25 mouse cellular contexts compared by ENCODE assay signal in the genomic region with DNA sequence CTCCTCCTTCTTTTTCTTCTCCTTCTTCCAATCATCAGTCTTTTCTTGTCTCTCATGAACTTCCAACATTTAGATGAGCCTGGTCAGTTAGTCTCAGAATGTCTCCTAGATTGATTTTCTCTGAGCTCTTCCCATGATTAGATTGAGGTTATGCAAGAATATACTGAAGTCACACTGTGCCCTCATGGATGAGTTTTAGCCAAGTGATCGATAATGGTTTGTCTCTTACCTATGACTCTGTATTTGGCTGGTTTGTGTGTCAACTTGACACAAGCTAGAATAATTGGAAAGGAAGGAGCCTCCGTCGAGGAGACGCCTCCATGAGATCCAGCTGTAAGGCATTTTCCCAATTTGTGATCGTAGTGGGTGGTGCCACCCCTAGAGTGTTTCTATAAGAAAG. TPM values are rescaled to one million over a fixed set of nuclear protein-coding genes. Genes with fewer than 3 reads are reported as not detected.
"Had no signal": no experiment of that assay in that cellular context is flagged by ENCODE, and none has a peak within 500 bp of the region (broad histone marks: within the 10 kb centered on the region; RNA-seq: fewer than 3 reads in every experiment).

No protein-coding gene starts in this region.

- H3K27ac ChIP-seq: neural tube, embryonic 13.5 days; neural tube, embryonic 15.5 days; stomach, embryonic 15.5 days; stomach, postnatal 0 days had no signal

- H3K4me3 ChIP-seq: neural tube, embryonic 13.5 days; neural tube, embryonic 15.5 days; stomach, embryonic 15.5 days had no signal

- DNase-seq: retina, postnatal 1 day; right cerebral cortex, adult 18-20 months; right cerebral cortex, postnatal 14 days; right cerebral cortex, postnatal 25 days; right cerebral cortex, postnatal 4 days; spleen, adult 18-20 months; thymus, adult 18-20 months; thymus, adult 2 months; thymus, postnatal 14 days; thymus, postnatal 25 days; thymus, postnatal 36 days; thymus, postnatal 4 days had no signal

- H3K36me3 ChIP-seq: neural tube, embryonic 13.5 days; neural tube, embryonic 15.5 days; stomach, embryonic 15.5 days had no signal

- H3K9ac ChIP-seq: neural tube, embryonic 13.5 days; neural tube, embryonic 15.5 days; stomach, embryonic 15.5 days had no signal

- H3K27me3 ChIP-seq: neural tube, embryonic 13.5 days; neural tube, embryonic 15.5 days; stomach, embryonic 15.5 days had no signal

- H3K4me1 ChIP-seq: neural tube, embryonic 13.5 days; neural tube, embryonic 15.5 days; stomach, embryonic 15.5 days had no signal

RNA-seq across cellular contexts. Expression of a gene that starts 1.9 kb away (rescaled TPM):
- total RNA-seq: neutrophil, adult 5-6 weeks had no signal
- polyA plus RNA-seq: neural tube, embryonic 13.5 days; neural tube, embryonic 14.5 days; neural tube, embryonic 15.5 days; small intestine, adult 2 months; spleen, adult 2 months; stomach, embryonic 14.5 days; stomach, embryonic 15.5 days; stomach, embryonic 16.5 days; stomach, postnatal 0 days; thymus, adult 2 months; urinary bladder, adult 2 months had no signal

RNA-seq across cellular contexts. Expression of a gene that starts 32.4 kb away (rescaled TPM):
- total RNA-seq: neutrophil, adult 5-6 weeks had no signal
- polyA plus RNA-seq: neural tube, embryonic 13.5 days; neural tube, embryonic 14.5 days; neural tube, embryonic 15.5 days; small intestine, adult 2 months; spleen, adult 2 months; stomach, embryonic 14.5 days; stomach, embryonic 15.5 days; stomach, embryonic 16.5 days; stomach, postnatal 0 days; thymus, adult 2 months; thymus, postnatal 0 days; urinary bladder, adult 2 months had no signal

RNA-seq across cellular contexts. Expression of a gene that starts 57.6 kb away (rescaled TPM):
- total RNA-seq: neutrophil, adult 5-6 weeks had no signal
- polyA plus RNA-seq: neural tube, embryonic 13.5 days; neural tube, embryonic 14.5 days; neural tube, embryonic 15.5 days; small intestine, adult 2 months; spleen, adult 2 months; stomach, embryonic 14.5 days; stomach, embryonic 15.5 days; stomach, embryonic 16.5 days; stomach, postnatal 0 days; testis, adult 2 months; thymus, adult 2 months; thymus, postnatal 0 days; urinary bladder, adult 2 months had no signal
